Mouse (Mus musculus): Measurements from ENCODE around the gene Efcab10. TPM values are rescaled to one million over a fixed set of nuclear protein-coding genes. Genes with fewer than 3 reads are reported as not detected.

Efcab10 gene
- polyA plus RNA-seq, 1 experiment from 2014 or later, result 3.1 TPM

GRCm38 (mm10) chr12:33379624-33380445, 14.8 kb upstream of the Efcab10 start:
- peak overlapping the region; percentile 9 for H3K4me2 ChIP-seq (replicated peaks)
- H3K4me1 ChIP-seq, result no peaks in the 10 kb centered on the region
- no peaks in the 10 kb centered on the region for H3K27me3 ChIP-seq
- H3K9ac ChIP-seq (replicated peaks), result no peak overlapping the region
- no peaks in the 10 kb centered on the region for H3K36me3 ChIP-seq
- no peaks in the 10 kb centered on the region for H3K9me3 ChIP-seq
- no peak overlapping the region for H3K27ac ChIP-seq (replicated peaks)
- 18% methylated on average over 22 of the region's 22 CpGs for WGBS
- H3K4me3 ChIP-seq, result no peak overlapping the region; the same call in 1 of the 2 replicates
- ATAC-seq (replicated peaks), result peak; percentile 66

GRCm38 (mm10) chr12:33388842-33389241, 5.8 kb upstream of the Efcab10 start:
- H3K27ac ChIP-seq (replicated peaks), result no peak overlapping the region
- no peak overlapping the region for H3K4me3 ChIP-seq
- no peak overlapping the region for H3K9ac ChIP-seq (replicated peaks)
- no peaks in the 10 kb centered on the region for H3K4me1 ChIP-seq
- H3K9me3 ChIP-seq, result no peaks in the 10 kb centered on the region
- H3K4me2 ChIP-seq (replicated peaks), result no peak overlapping the region
- peak; percentile 81 for ATAC-seq (replicated peaks)
- no peaks in the 10 kb centered on the region for H3K36me3 ChIP-seq
- H3K27me3 ChIP-seq, result peaks cover 7% of the 10 kb centered on the region; the same call in 1 of the 2 replicates
- 10% methylated on average over 5 of the region's 5 CpGs for WGBS

- H3K9me3 ChIP-seq, result no peaks in the 10 kb centered on the region
- ATAC-seq (replicated peaks), result no peak
- H3K36me3 ChIP-seq, result no peaks in the 10 kb centered on the region
- peaks cover 7% of the 10 kb centered on the region; the same call in 1 of the 2 replicates for H3K27me3 ChIP-seq
- H3K4me1 ChIP-seq, result peaks cover 8% of the 10 kb centered on the region; the same call in 1 of the 2 replicates
- H3K27ac ChIP-seq (replicated peaks), result no peak overlapping the region
- no peak overlapping the region for H3K4me3 ChIP-seq
- H3K9ac ChIP-seq (replicated peaks), result no peak overlapping the region
- 66% methylated on average over 2 of the region's 2 CpGs for WGBS
- H3K4me2 ChIP-seq (replicated peaks), result no peak overlapping the region
These were observed 3.7 kb upstream of the Efcab10 start for GRCm38 (mm10) chr12:33390844-33391560.

GRCm38 (mm10) chr12:33403265-33403693, 8.6 kb downstream of the Efcab10 start:
- H3K27ac ChIP-seq (replicated peaks), result no peak overlapping the region
- 63% methylated on average over 7 of the region's 7 CpGs for WGBS
- no peaks in the 10 kb centered on the region for H3K4me1 ChIP-seq
- H3K4me2 ChIP-seq (replicated peaks), result no peak overlapping the region
- H3K4me3 ChIP-seq, result no peak overlapping the region
- H3K9ac ChIP-seq (replicated peaks), result no peak overlapping the region
- no peaks in the 10 kb centered on the region for H3K27me3 ChIP-seq
- no peaks in the 10 kb centered on the region for H3K9me3 ChIP-seq
- no peak for ATAC-seq (replicated peaks)
- no peaks in the 10 kb centered on the region for H3K36me3 ChIP-seq

GRCm38 (mm10) chr12:33404996-33405395, 10.3 kb downstream of the Efcab10 start:
- H3K4me2 ChIP-seq (replicated peaks), result no peak overlapping the region
- 44% methylated on average over 5 of the region's 5 CpGs for WGBS
- H3K9me3 ChIP-seq, result no peaks in the 10 kb centered on the region
- no peak overlapping the region for H3K9ac ChIP-seq (replicated peaks)
- no peak for ATAC-seq (replicated peaks)
- no peaks in the 10 kb centered on the region for H3K4me1 ChIP-seq
- no peak overlapping the region for H3K27ac ChIP-seq (replicated peaks)
- H3K36me3 ChIP-seq, result no peaks in the 10 kb centered on the region
- no peaks in the 10 kb centered on the region for H3K27me3 ChIP-seq
- H3K4me3 ChIP-seq, result no peak overlapping the region

- ATAC-seq (replicated peaks), result 0 out of 2 replicates have a peak, but pooled peaks have one; percentile 23
- H3K4me3 ChIP-seq, result no peak overlapping the region
- no peak overlapping the region for H3K9ac ChIP-seq (replicated peaks)
- H3K9me3 ChIP-seq, result no peaks in the 10 kb centered on the region
- H3K27me3 ChIP-seq, result no peaks in the 10 kb centered on the region
- 38% methylated on average over 6 of the region's 6 CpGs for WGBS
- no peak overlapping the region for H3K27ac ChIP-seq (replicated peaks)
- no peak overlapping the region for H3K4me2 ChIP-seq (replicated peaks)
- no peaks in the 10 kb centered on the region for H3K4me1 ChIP-seq
- H3K36me3 ChIP-seq, result no peaks in the 10 kb centered on the region
These were observed 10.9 kb downstream of the Efcab10 start for GRCm38 (mm10) chr12:33405398-33406026.

GRCm38 (mm10) chr12:33411580-33412151, 17.0 kb downstream of the Efcab10 start:
- WGBS, result 54% methylated on average over 6 of the region's 6 CpGs
- H3K27me3 ChIP-seq, result no peaks in the 10 kb centered on the region
- ATAC-seq (replicated peaks), result no peak
- no peak overlapping the region for H3K9ac ChIP-seq (replicated peaks)
- H3K27ac ChIP-seq (replicated peaks), result no peak overlapping the region
- no peak overlapping the region for H3K4me2 ChIP-seq (replicated peaks)
- H3K4me1 ChIP-seq, result no peaks in the 10 kb centered on the region
- H3K4me3 ChIP-seq, result no peak overlapping the region
- no peaks in the 10 kb centered on the region for H3K9me3 ChIP-seq
- H3K36me3 ChIP-seq, result no peaks in the 10 kb centered on the region

- H3K36me3 ChIP-seq, result no peaks in the 10 kb centered on the region
- no peaks in the 10 kb centered on the region for H3K4me1 ChIP-seq
- H3K4me2 ChIP-seq (replicated peaks), result no peak overlapping the region
- no peak overlapping the region for H3K27ac ChIP-seq (replicated peaks)
- 0 out of 2 replicates have a peak, but pooled peaks have one; percentile 34 for ATAC-seq (replicated peaks)
- 0 out of 2 replicates have a peak, but pooled peaks cover 6% of the 10 kb centered on the region for H3K27me3 ChIP-seq
- no peak overlapping the region for H3K4me3 ChIP-seq
- H3K9ac ChIP-seq (replicated peaks), result no peak overlapping the region
- 35% methylated on average over 3 of the region's 3 CpGs for WGBS
- H3K9me3 ChIP-seq, result no peaks in the 10 kb centered on the region
These were observed 29.7 kb downstream of the Efcab10 start for GRCm38 (mm10) chr12:33424329-33424728.

GRCm38 (mm10) chr12:33427293-33427692, 32.6 kb downstream of the Efcab10 start:
- H3K36me3 ChIP-seq, result no peaks in the 10 kb centered on the region
- peaks cover 7% of the 10 kb centered on the region for H3K4me1 ChIP-seq
- H3K4me2 ChIP-seq (replicated peaks), result no peak overlapping the region
- H3K27me3 ChIP-seq, result 0 out of 2 replicates have a peak, but pooled peaks cover 6% of the 10 kb centered on the region
- H3K27ac ChIP-seq (replicated peaks), result no peak overlapping the region
- no peaks in the 10 kb centered on the region for H3K9me3 ChIP-seq
- H3K9ac ChIP-seq (replicated peaks), result no peak overlapping the region
- no peak overlapping the region for H3K4me3 ChIP-seq
- ATAC-seq (replicated peaks), result no peak
- 28% methylated on average over 3 of the region's 3 CpGs for WGBS

GRCm38 (mm10) chr12:33427726-33428125, 33.1 kb downstream of the Efcab10 start:
- ATAC-seq (replicated peaks), result no peak
- no peaks in the 10 kb centered on the region for H3K36me3 ChIP-seq
- no peak overlapping the region for H3K27ac ChIP-seq (replicated peaks)
- H3K4me1 ChIP-seq, result peaks cover 7% of the 10 kb centered on the region
- no peak overlapping the region for H3K9ac ChIP-seq (replicated peaks)
- WGBS, result 74% methylated on average over 2 of the region's 2 CpGs
- no peak overlapping the region for H3K4me3 ChIP-seq
- no peaks in the 10 kb centered on the region for H3K9me3 ChIP-seq
- H3K27me3 ChIP-seq, result 0 out of 2 replicates have a peak, but pooled peaks cover 6% of the 10 kb centered on the region
- no peak overlapping the region for H3K4me2 ChIP-seq (replicated peaks)

- H3K4me3 ChIP-seq, result peak within 1 kb of the TSS; percentile 82
- H3K27ac ChIP-seq (replicated peaks), result peak within 1 kb of the TSS; percentile 72
- peak; percentile 97 for ATAC-seq (replicated peaks)
- H3K4me2 ChIP-seq (replicated peaks), result peak within 1 kb of the TSS; percentile 63
- H3K27me3 ChIP-seq, result no peaks in the 10 kb centered on the region
- H3K36me3 ChIP-seq, result no peaks in the 10 kb centered on the region
- no peaks in the 10 kb centered on the region for H3K9me3 ChIP-seq
- H3K4me1 ChIP-seq, result peaks cover 7% of the 10 kb centered on the region
- peak within 1 kb of the TSS; percentile 85 for H3K9ac ChIP-seq (replicated peaks)
- under 1% methylated on average over 66 of the region's 66 CpGs for WGBS
These were observed 34.9 kb downstream of the Efcab10 start, which contains the start of gene Twistnb for GRCm38 (mm10) chr12:33429387-33430160. TSS of gene Twistnb (plus strand) at chr12:33429635.

Data from forebrain, embryonic 15.5 days (tissue).